Mouse (Mus musculus): ENCODE results near the gene Zfp800. TPM values are rescaled to one million over a fixed set of nuclear protein-coding genes. Genes with fewer than 3 reads are reported as not detected.

The Zfp800 gene
- total and polyA plus RNA-seq, 3 experiments = 41.6 to 71.9 (median 43.2) TPM

DNA sequence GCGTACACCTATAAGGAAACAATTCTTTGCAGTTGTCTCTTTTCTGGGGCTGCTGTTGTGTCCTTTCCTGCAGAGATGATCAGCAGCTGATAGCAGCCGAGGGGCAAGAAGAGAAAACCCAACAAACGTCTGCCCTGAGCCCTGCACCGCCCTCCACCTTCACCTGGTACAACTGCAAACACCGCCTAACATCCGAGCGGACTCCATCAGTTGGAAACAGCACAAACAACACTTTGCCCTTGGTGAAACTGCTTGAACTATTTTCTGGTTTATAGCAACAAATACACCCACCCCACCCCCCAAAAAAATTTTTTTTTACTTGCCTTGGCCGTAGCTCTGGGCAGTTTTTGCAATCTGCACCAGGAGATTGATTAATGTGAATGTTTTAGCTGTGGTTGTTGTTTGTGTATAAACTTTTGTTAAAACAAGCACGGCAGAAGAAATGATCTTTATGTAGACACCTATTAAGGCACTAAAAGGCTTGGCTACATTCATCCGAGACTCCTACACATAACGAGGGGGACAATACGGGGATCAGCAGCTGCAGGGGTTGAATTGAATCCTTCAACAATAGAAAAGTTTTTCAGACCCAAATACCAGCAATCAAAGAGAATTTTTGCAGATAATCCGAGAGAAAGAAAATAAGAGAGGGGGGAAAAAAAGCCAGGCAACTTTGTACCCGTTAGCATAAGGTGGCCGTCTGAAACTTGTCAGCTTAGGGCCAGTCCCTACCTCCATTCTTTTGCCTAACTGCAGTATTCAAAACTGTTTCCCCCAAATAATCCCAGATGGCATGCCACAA, 1.6 kb downstream of the Zfp800 start:
- no peaks in the 10 kb centered on the region for H3K27me3 ChIP-seq (ENCODE audit: control insufficient read depth in 1 of 2, insufficient read depth in 2 of 2, low read length in 2 of 2)
- peak overlapping the region; percentile 57 for H3K9ac ChIP-seq (ENCODE audit: control insufficient read depth, low read depth, low read length, poor library complexity, severe bottlenecking)
- H3K79me2 ChIP-seq (ENCODE audit: control insufficient read depth, insufficient read depth, low read length, poor library complexity) = no peaks in the 10 kb centered on the region; the same call in 1 of the 2 replicates
- peak overlapping the region; percentile 64 for H3K27ac ChIP-seq (ENCODE audit: control insufficient read depth, low read depth, low read length)
- TF ChIP-seq ZKSCAN1 (IDR thresholded peaks at IDR 0.05; ENCODE audit: low read depth, low read length) (no peak), TCF12 (IDR thresholded peaks at IDR 0.05; ENCODE audit: low read depth, low read length) (no peak), HCFC1 (IDR thresholded peaks at IDR 0.05; ENCODE audit: low read depth, low read length) (0 out of 2 replicates have a peak, but pooled peaks have one; percentile 4)
- H3K4me3 ChIP-seq (ENCODE audit: control insufficient read depth in 1 of 2, insufficient read depth in 1 of 2, low read depth in 2 of 2, low read length in 2 of 2) = peak overlapping the region; percentile 42 to 63
- H3K36me3 ChIP-seq (ENCODE audit: control insufficient read depth in 1 of 2, insufficient read depth in 2 of 2, low read length in 2 of 2) = no peaks in the 10 kb centered on the region
- H3K9me3 ChIP-seq (replicated peaks; ENCODE audit: insufficient read depth, low read length) = no peaks in the 10 kb centered on the region
- H3K4me1 ChIP-seq (ENCODE audit: control insufficient read depth in 1 of 2, insufficient read depth in 2 of 2, low read length in 2 of 2) = no peaks in the 10 kb centered on the region; a peak in 1 of 4 replicates
- peak; percentile 8 for DNase-seq (ENCODE audit: low read depth, low spot score)

GRCm38 (mm10) chr6:28389038-28389437, 8.8 kb downstream of the Zfp800 start:
- no peaks in the 10 kb centered on the region for H3K4me1 ChIP-seq (ENCODE audit: control insufficient read depth in 1 of 2, insufficient read depth in 2 of 2, low read length in 2 of 2)
- no peak for TF ChIP-seq USF1 (IDR thresholded peaks at IDR 0.05; ENCODE audit: low read depth, low read length)
- no peak for TF ChIP-seq RAD21 (IDR thresholded peaks at IDR 0.05; ENCODE audit: low read depth, low read length)
- no peak for TF ChIP-seq SIN3A (IDR thresholded peaks at IDR 0.05; ENCODE audit: low read length)
- TF ChIP-seq CTCF (IDR thresholded peaks at IDR 0.05 in 2 of 3, conservative IDR thresholded peaks at IDR 0.05 in 1 of 3; ENCODE audit: control insufficient read depth in 1 of 3, insufficient read depth in 1 of 3, low read depth in 2 of 3, low read length in 3 of 3, poor library complexity in 1 of 3, severe bottlenecking in 1 of 3) = no peak
- no peak for TF ChIP-seq MAZ (IDR thresholded peaks at IDR 0.05; ENCODE audit: low read depth, low read length)
- TF ChIP-seq POLR2AphosphoS5 (IDR thresholded peaks at IDR 0.05; ENCODE audit: borderline replicate concordance, low read depth, low read length) = no peak
- no peak for TF ChIP-seq RCOR1 (IDR thresholded peaks at IDR 0.05; ENCODE audit: low read depth, low read length)
- no peak for TF ChIP-seq BHLHE40 (IDR thresholded peaks at IDR 0.05; ENCODE audit: borderline replicate concordance, low read depth, low read length)
- no peak for TF ChIP-seq NELFE (IDR thresholded peaks at IDR 0.05; ENCODE audit: low read depth, low read length)
- no peak for TF ChIP-seq MAX (IDR thresholded peaks at IDR 0.05; ENCODE audit: low read length)
- no peak for TF ChIP-seq USF2 (IDR thresholded peaks at IDR 0.05; ENCODE audit: borderline replicate concordance in 1 of 2, insufficient read depth in 1 of 2, low read depth in 1 of 2, low read length in 2 of 2)
- no peak for TF ChIP-seq MYC (IDR thresholded peaks at IDR 0.05; ENCODE audit: low read depth, low read length)
- TF ChIP-seq GABPA (IDR thresholded peaks at IDR 0.05; ENCODE audit: low read depth, low read length) = no peak
- no peak for TF ChIP-seq HCFC1 (IDR thresholded peaks at IDR 0.05; ENCODE audit: low read depth, low read length)
- TF ChIP-seq TCF12 (IDR thresholded peaks at IDR 0.05; ENCODE audit: low read depth, low read length) = no peak
- TF ChIP-seq TBP (IDR thresholded peaks at IDR 0.05; ENCODE audit: low read depth, low read length) = no peak
- TF ChIP-seq E2F4 (IDR thresholded peaks at IDR 0.05; ENCODE audit: borderline replicate concordance, low read depth, low read length) = no peak
- DNase-seq (ENCODE audit: low read depth, low spot score) = no peak
- H3K9ac ChIP-seq (ENCODE audit: control insufficient read depth, low read depth, low read length, poor library complexity, severe bottlenecking) = no peak overlapping the region
- H3K36me3 ChIP-seq (ENCODE audit: control insufficient read depth in 1 of 2, insufficient read depth in 2 of 2, low read length in 2 of 2) = no peaks in the 10 kb centered on the region
- H3K79me2 ChIP-seq (ENCODE audit: control insufficient read depth, insufficient read depth, low read length, poor library complexity) = no peaks in the 10 kb centered on the region
- H3K9me3 ChIP-seq (replicated peaks; ENCODE audit: insufficient read depth, low read length) = no peaks in the 10 kb centered on the region
- no peaks in the 10 kb centered on the region for H3K27me3 ChIP-seq (ENCODE audit: control insufficient read depth in 1 of 2, insufficient read depth in 2 of 2, low read length in 2 of 2)
- no peak overlapping the region for H3K4me3 ChIP-seq (ENCODE audit: control insufficient read depth in 1 of 2, insufficient read depth in 1 of 2, low read depth in 2 of 2, low read length in 2 of 2)
- no peak overlapping the region for H3K27ac ChIP-seq (ENCODE audit: control insufficient read depth, low read depth, low read length)

Data from MEL (cell line).